Mouse (Mus musculus): Measurements from ENCODE around the gene Kcnk10.

The Kcnk10 gene

DNA sequence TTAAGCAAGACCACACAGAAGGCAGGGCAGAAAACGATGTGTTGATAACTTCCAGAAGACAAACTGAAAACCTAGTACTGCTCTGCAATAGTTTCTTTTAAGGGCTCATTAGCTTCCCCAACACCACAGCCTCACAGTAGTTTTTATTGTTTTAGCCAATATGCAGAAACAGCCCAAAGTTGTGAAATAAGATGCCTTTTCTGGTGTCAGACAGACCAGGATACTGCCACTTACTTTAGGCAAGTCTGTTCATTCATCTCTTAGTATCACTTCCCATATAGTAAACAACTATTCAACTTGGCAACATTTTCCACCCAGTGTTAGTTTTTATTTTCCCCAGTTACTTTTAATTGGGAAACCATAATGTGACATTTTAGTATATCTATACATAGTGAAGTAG is 171.5 kb downstream of the Kcnk10 start:
- no peak for DNase-seq (ENCODE audit: low read depth)

GRCm38 (mm10) chr12:98406076-98406475 is 172.0 kb downstream of the Kcnk10 start:
- DNase-seq (ENCODE audit: low read depth), result no peak

GRCm38 (mm10) chr12:98396586-98396985 is 181.5 kb downstream of the Kcnk10 start:
- no peak for DNase-seq (ENCODE audit: low read depth)

DNA sequence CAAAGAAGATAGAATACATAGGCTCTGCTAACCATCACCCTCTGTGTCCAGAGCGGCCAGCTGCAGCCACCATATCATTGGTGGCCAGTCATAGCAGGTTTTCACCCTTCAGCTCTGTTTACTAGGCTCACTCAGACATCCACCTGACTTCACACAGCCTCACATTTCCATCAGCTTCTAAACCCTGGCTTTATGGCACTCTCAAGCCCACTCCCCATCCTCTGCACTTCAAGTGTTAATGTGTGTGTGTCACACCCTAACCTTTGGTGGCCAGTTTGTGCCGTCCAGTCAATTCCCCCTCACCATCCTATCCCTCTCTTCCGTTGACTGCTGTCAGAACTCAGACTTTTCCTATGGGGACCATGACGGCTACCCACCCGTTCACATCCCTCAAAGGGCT is 184.0 kb downstream of the Kcnk10 start:
- no peak for DNase-seq (ENCODE audit: low read depth)

- DNase-seq (ENCODE audit: low read depth), result no peak
These were observed 186.8 kb downstream of the Kcnk10 start for GRCm38 (mm10) chr12:98391347-98391746.

DNA sequence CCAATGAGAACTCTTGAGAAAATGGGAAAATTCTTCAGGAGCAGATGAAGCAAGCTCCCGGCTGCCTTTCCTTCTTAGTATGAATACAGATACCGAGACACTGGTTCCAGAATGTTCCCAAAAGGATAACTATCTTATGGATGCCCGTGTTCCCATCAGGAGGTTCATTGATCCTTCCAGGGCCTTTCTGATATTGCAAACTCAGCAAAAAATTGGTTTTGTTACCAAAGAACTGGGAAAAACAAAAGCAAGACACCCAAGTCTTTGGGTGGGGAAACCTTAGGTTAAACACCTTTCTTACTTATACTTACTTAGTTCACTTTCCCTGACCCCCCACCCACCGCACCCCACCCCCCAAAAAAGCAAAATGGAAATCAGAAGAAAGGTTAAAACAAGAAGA is 188.5 kb downstream of the Kcnk10 start:
- DNase-seq (ENCODE audit: low read depth), result no peak

Data from c-Kit-positive CD71-negative TER-119-negative erythroid progenitor cells, embryonic 14.5 days (primary cell).